Mouse (Mus musculus): ENCODE data around the gene Slc1a2.

DNA sequence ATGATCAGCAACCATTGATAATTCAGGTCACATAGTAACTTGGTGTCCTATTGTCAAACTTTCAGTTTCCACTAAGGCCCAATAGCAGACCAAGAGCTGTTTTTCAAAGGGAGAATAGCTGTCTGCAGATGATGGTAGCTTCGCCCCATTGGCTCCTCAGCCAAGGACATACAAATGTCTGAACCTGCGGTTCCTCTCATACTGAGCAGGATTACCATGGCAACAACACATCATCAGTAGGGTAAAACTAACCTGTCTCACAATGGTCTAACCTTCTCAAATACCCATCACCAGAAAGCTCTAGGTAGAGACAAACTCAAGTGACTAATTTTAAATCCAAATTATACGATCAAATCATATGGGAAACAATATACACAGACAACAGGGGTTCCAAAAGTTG lies 170.7 kb downstream of the Slc1a2 start:
- TF ChIP-seq CTCF (IDR thresholded peaks at IDR 0.05; ENCODE audit: borderline replicate concordance, insufficient read depth, low read length) (no peak), POLR2A (IDR thresholded peaks at IDR 0.05; ENCODE audit: low read depth, low read length) (no peak)
